Mouse (Mus musculus) bone marrow macrophage, adult 2 months (primary cell): ENCODE results near the gene Rai1. TPM values are rescaled to one million over a fixed set of nuclear protein-coding genes. Genes with fewer than 3 reads are reported as not detected.

ENCODE experiments used
- H3K27ac ChIP-seq: 2 replicates; pipeline ENCODE4 v1.5.1; 2012; ENCODE audit warnings: low read depth, low read length; ENCODE audit not compliant: insufficient read depth
- H3K4me1 ChIP-seq: 2 replicates; pipeline ENCODE4 v1.6.1; 2012; ENCODE audit warnings: low read length; ENCODE audit not compliant: control insufficient read depth, insufficient read depth
- H3K4me3 ChIP-seq: 2 replicates; pipeline ENCODE4 v1.5.1; 2012; ENCODE audit warnings: mild to moderate bottlenecking, low read length, moderate library complexity; ENCODE audit not compliant: insufficient read depth
- CTCF ChIP-seq: IDR thresholded peaks from 2 replicates; pipeline ENCODE4 v1.5.1; 2012; ENCODE audit warnings: low read depth, mild to moderate bottlenecking, low read length, moderate library complexity
- POLR2A ChIP-seq: IDR thresholded peaks from 2 replicates; pipeline ENCODE4 v1.6.1; 2012; ENCODE audit warnings: mild to moderate bottlenecking, low read depth, low read length, borderline replicate concordance
- polyA plus RNA-seq: library from polyadenylated mRNA; stranded (reverse); fragments of >200 nt; gene quantifications from 2 replicates; pipeline ENCODE4 v1.2.4, GENCODE M21; 2012; ENCODE audit not compliant: missing spikeins, insufficient read depth, insufficient read length

Gene Rai1
- polyA plus RNA-seq, 1 experiment, result 12.9 TPM

- no peak overlapping the region for H3K4me3 ChIP-seq
- TF ChIP-seq POLR2A, result no peak
- no peak for TF ChIP-seq CTCF
- H3K27ac ChIP-seq, result no peak overlapping the region
- peaks cover 10% of the 10 kb centered on the region for H3K4me1 ChIP-seq
Measured at GRCm38 (mm10) chr11:60093984-60094587, 10.7 kb upstream of the Rai1 start.

- no peak for TF ChIP-seq CTCF
- TF ChIP-seq POLR2A, result no peak
- Histone ChIP-seq H3K4me1 (peaks cover 10% of the 10 kb centered on the region), H3K4me3 (no peak overlapping the region), H3K27ac (no peak overlapping the region)
Measured at GRCm38 (mm10) chr11:60094909-60095810, 9.7 kb upstream of the Rai1 start.

- no peak overlapping the region for H3K4me3 ChIP-seq
- no peak overlapping the region for H3K27ac ChIP-seq
- peaks cover 12% of the 10 kb centered on the region for H3K4me1 ChIP-seq
- TF ChIP-seq POLR2A (no peak), CTCF (no peak)
Measured at GRCm38 (mm10) chr11:60099555-60100186, 5.1 kb upstream of the Rai1 start.

GRCm38 (mm10) chr11:60100827-60101555 is 3.8 kb upstream of the Rai1 start:
- H3K27ac ChIP-seq, result no peak overlapping the region
- no peak for TF ChIP-seq CTCF
- no peak for TF ChIP-seq POLR2A
- H3K4me1 ChIP-seq, result peaks cover 12% of the 10 kb centered on the region
- no peak overlapping the region for H3K4me3 ChIP-seq

- H3K4me1 ChIP-seq, result peaks cover 14% of the 10 kb centered on the region
- H3K27ac ChIP-seq, result no peak overlapping the region
- no peak overlapping the region for H3K4me3 ChIP-seq
- TF ChIP-seq POLR2A (no peak), CTCF (no peak)
Measured at GRCm38 (mm10) chr11:60101986-60102385, 2.8 kb upstream of the Rai1 start.

GRCm38 (mm10) chr11:60102664-60103063 is 2.1 kb upstream of the Rai1 start:
- no peak overlapping the region for H3K27ac ChIP-seq
- no peak overlapping the region for H3K4me3 ChIP-seq

GRCm38 (mm10) chr11:60103567-60103966 is 1.2 kb upstream of the Rai1 start:
- H3K4me3 ChIP-seq, result no peak overlapping the region
- no peak overlapping the region for H3K27ac ChIP-seq
- peaks cover 27% of the 10 kb centered on the region for H3K4me1 ChIP-seq
- no peak for TF ChIP-seq CTCF
- no peak for TF ChIP-seq POLR2A

More at GRCm38 (mm10) chr11:60102664-60103063, 2.1 kb upstream of the Rai1 start:
- TF ChIP-seq POLR2A (no peak), CTCF (no peak)
- peaks cover 18% of the 10 kb centered on the region for H3K4me1 ChIP-seq

GRCm38 (mm10) chr11:60105593-60106542 is 1.1 kb downstream of the Rai1 start:
- TF ChIP-seq POLR2A (0 out of 2 replicates have a peak, but pooled peaks have one; percentile 16), CTCF (no peak)
- Histone ChIP-seq H3K4me1 (peaks cover 42% of the 10 kb centered on the region), H3K4me3 (peak overlapping the region; percentile 64), H3K27ac (peak overlapping the region; percentile 61)
